Mouse (Mus musculus): ENCODE data around the gene Comt. TPM values are rescaled to one million over a fixed set of nuclear protein-coding genes. Genes with fewer than 3 reads are reported as not detected.

Gene Comt
- 10 to 100 TPM; 57.1 to 66.8 TPM for total RNA-seq (2021)
- long read RNA-seq, experiment 1, transcript Comt-201 (6 exons, 1,397 nt) = minor isoform, 7 of 25 reads
- long read RNA-seq, experiment 1, transcript Comt-202 (5 exons, 1,866 nt) = major isoform, 10 of 25 reads
- long read RNA-seq, experiment 1, partial matches to known transcripts = 7 of 25 reads
- long read RNA-seq, experiment 1, other reads (novel, unspliced or antisense) = 1 of 25 reads
- long read RNA-seq, experiment 2, transcript Comt-201 (6 exons, 1,397 nt) = minor isoform, 23 of 58 reads
- long read RNA-seq, experiment 2, transcript Comt-202 (5 exons, 1,866 nt) = major isoform, 26 of 58 reads
- long read RNA-seq, experiment 2, partial matches to known transcripts = 6 of 58 reads
- long read RNA-seq, experiment 2, other reads (novel, unspliced or antisense) = 3 of 58 reads

DNA sequence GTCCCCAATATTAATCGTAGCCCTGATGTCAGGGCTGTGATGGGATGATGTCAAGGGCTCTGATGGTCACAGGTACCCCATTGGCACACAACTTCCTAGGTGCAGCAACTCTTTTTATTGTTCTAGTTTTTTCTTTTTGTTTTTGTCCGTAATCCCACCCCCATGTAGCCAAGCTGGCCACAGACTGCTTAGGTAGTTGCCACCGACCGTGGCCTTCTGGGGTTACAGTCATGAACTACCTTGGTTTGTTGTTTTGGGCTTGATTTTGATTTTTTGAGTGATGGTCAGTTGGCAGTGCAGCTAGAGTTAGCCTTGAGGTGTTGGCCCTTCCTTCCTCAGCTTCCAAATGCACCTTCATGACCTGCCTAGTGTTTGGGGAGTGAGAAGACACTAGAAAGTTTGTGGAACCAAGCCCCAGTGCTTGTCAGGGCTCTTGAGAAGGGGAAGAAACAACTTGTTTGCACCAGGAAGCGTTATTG is at the start of gene Comt:
Gene Comt (minus strand): TSS at position 51 of the 479 bp plus-strand sequence.
- no peak for DNase-seq (ENCODE audit: low spot score in 2 of 2)

DNA sequence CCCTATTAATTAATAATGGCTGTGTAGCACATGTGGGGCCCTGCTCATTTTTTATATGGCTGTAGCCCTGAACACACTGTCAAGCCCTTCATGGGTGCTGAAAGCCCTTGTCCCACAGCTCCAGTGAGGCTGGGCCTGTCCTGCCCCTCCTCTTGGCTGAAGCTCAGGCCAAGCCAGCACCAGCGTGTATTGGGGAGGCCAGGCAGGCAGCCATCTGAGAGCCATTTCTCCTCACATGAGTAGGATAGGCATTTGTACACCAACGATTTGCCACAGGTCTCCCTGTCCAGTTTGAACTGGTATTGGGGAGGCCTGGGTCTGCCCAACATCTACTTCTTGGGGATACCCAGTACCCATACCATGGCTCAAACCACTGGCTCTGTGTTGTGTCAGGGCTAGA is 47.4 kb upstream of the Comt start:
- no peak for DNase-seq (ENCODE audit: low spot score in 2 of 2)

DNA sequence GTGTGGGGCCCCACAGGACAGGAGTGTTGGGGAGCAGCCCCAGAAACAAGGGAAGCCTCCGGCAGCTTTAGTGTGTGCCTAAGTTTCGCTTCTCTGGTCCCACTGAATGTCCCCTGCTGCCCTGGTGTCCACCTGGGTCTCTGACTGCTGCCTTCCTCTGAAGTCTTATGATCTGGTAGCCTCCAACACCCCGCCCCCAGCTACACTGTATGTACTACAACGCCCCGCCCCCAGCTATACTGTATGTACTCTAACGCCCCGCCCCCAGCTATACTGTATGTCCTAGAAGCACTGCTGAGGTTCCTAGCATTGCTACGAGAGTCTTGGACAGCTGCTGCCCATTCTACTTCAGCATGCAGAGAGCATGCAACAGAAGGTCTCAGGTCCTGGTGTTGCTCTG is 46.3 kb upstream of the Comt start:
- DNase-seq (ENCODE audit: low spot score in 2 of 2) = no peak

DNA sequence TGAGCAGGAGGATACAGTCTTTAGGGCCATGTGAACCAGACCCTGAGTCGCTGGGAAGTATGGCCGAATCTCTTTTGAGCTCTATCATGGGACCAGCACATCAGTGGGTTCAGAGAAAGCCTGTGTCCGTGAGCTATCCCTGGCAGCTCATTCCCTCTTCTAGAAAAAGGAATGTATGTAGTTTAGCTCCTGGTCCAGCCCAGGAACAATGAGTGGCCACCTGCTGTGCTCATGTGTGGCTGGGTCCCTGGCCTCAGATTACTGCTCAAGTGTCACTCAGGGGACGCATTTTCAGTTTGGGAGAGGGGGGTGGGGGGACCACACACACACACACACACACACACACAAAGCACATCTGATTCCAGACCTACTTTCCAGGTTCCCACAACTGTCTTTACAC is 45.8 kb upstream of the Comt start:
- DNase-seq (ENCODE audit: low spot score in 2 of 2) = no peak

DNA sequence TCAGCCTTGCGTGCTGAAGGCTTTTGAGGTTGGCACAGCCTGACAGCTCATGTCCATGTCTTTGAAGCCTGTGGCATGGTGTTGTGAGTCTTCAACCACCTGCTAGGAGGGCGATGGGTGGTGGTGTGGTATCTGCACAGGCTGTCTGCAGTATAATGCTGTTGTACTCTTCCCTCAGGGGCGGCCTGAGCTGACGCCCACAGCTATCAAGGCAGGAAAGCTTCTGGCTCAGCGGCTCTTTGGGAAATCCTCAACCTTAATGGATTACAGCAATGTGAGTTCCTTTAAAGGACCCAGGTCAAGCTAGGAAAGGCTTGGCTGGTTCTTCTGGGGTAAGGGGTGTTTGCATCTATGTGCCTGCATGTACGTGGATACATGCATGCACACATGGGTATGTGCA is 45.3 kb upstream of the Comt start:
- DNase-seq (ENCODE audit: low spot score in 2 of 2) = no peak

DNA sequence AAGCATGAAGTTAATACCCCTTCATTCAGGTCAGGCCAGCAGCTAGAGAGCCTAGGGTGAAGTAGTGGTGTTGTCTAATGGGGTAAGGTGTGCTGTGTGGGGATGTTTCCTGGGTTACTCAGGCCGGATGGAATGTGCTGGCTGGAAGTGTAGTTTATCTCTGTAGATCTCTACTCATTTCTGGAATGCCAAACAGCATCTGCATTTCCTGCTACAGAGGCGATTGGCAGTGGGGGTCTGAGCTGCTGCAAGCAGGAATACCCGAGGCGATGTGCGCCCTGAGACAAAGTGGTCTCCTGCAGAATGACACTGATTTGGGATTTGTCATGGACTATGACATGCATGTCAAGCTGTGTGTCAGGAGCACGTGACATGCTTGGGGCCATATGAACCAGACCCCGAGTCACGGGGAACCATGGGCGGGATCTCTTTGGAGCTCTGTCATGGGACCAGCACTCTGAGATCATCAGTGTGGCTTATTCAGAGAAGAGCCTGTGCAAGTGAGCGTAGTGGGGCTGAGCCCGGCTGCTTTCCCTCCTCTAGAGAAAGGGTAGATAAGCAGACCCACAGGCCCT is 44.8 kb upstream of the Comt start:
- DNase-seq (ENCODE audit: low spot score in 2 of 2) = no peak

DNA sequence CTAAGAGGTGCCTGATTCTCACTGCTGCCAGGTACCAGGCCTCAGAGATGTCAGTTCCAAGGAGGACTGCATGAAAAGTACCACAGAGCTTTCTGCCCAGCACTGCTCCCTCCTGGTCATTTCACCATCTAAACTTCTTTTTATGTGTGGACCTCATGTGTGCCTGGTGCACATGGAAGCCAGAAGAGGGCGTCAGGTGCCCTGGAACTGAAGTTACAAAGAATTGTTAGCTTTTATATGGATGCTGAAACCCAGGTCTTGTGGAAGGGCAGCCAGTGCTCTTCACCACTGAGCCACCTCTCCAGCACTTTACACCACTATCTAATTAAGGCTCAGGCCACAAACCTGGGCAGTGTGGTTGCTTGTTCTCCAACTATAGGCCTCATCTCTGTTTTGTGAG is 44.2 kb upstream of the Comt start:
- DNase-seq (ENCODE audit: low spot score in 2 of 2) = no peak

DNA sequence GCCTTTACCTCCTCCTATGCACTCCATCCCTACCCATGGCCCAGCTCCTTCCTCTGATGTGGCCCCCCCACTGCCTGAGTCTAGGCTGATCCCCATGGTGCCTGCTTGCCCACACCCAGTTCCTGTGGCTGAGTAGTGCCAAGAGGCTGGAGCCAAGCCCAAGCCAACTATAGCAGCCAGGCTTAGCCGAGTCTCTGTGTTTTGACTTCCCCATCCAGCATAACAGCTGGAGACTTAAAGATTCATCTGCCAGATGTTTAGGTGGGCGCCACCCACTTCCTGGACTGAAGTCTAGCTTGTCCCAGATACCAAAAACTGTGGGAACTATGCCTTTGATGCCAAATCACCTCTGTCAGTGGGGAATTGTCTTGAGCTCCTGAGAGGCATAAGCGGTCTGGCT is 37.6 kb upstream of the Comt start:
- no peak for DNase-seq (ENCODE audit: low spot score in 2 of 2)

DNA sequence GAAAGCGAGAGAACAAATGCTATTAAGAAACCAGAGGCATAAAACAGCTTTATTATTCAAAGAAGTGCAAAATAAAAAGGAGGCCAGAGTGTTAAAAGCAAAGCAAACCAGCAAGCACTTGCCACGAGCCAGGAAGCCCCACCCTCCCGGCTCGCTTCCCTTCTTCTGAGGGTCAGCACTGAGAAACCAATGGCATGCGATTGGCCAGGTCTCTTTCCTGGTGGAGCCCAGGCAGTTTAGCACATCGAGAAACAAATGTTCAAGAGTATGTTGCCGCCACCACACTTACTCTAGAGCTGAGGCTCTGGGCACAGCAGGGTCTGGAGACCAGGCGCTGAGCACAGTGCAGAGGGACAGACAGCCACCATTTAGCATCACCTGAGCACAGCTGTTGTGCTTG is 35.9 kb upstream of the Comt start:
- DNase-seq (ENCODE audit: low spot score in 2 of 2) = no peak

DNA sequence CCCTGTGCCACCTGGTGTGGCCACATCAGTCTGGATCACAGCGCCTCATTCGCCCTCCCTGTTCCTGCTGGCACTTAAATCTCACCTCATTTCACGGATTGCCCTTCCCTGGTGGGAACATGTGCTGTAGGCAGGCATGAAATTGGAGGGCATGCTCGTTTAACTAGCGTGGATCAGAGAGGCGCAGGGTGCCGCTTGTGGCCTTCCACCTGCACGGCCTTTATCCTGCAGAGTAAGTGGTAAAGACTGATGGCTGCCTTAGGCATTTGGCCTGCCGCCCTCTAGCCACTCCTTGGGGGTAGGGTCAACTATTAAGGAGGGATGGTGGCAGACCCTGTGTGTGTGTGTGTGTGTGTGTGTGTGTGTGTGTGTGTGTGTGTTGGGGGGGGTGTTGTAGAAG is 35.4 kb upstream of the Comt start:
- no peak for DNase-seq (ENCODE audit: low spot score in 2 of 2)

DNA sequence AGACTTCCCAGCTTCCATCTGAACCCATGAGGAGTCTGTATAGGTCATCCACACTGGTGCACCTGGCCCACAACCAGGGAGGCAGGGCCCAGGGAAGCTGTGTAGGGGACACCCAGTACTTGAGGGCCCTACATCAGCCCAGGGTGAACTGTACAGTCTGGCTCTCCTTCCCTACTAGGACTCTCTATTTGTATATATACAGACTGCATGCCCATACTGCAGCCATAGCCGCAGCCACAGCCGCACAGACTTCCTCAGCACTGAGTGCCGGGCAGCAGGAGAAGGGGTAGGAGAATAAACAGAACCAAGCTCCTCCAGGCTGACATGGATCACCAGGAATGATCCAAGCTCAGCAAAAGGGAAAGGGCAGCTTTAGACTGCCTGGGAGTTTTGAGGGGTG is 34.2 kb upstream of the Comt start:
- DNase-seq (ENCODE audit: low spot score in 2 of 2) = no peak

DNA sequence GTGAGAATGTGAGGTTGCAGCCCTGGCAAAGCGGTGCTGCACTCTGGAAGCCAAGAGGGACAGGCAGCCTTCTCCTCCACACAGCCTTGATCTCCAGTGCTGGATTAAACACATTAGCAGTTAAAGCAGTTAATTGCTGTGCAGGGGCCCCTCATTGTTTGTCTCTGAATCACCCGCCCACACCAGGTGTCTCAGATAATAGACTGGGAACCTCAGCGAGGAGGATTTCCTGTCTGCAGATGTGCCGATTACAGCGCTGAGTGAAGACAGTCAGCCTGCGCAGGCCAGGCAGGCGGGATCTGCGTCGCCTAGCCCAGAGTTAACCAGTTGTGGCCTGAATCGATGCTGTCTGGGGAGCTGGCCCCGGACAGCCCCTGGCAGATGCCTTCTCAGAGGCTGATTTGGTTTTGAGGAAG is 33.3 kb upstream of the Comt start:
- DNase-seq (ENCODE audit: low spot score in 2 of 2) = no peak

DNA sequence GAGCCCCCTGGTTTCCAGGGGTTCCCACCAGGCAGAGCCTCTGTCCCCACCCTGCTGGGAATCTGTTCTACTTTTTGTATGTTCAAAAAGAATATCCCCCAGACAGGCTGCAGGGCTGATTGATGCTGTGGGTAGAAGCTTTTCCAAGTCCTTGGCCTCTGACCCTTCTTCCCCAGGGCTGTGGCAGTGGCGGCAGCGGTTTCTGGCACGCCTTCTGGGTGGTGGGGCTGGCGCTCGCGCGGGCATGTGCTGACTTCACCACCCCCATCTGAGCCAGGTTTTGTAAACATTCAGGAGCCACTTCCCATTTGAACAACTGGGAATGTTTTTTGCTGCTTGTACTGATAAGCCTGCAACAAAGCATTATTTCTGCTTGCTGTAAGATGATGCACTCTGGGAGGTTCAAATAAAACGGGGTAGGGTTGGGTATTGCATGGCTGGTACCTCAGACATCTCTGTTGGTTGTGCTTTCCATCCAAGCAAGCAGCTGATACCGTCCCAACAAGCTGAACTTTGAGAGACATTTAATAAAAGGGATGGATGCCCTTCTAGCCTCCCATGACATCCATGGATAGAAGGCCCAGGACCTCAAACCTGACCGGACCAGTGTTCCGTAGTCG is 32.8 kb upstream of the Comt start:
- DNase-seq (ENCODE audit: low spot score in 2 of 2) = no peak

DNA sequence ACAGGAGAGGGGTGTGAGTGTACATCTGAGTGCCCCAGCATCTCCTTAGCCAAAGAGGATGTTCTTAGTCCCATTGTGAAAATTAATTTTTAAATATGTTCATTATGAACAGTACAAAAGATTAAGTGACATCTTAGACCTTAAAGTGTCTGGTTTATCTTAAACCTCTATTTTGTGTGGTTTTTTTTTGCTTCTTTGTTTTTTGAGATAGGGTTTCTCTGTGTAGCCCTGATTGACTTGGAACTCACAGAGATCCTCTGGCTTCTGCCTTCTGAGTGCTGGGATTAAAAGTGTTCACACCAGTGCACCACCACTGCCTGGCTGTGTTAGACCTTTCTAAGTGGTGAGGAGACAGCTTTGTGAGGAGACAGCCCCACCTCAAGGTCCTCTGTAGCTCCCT is 32.0 kb upstream of the Comt start:
- no peak for DNase-seq (ENCODE audit: low spot score in 2 of 2)

DNA sequence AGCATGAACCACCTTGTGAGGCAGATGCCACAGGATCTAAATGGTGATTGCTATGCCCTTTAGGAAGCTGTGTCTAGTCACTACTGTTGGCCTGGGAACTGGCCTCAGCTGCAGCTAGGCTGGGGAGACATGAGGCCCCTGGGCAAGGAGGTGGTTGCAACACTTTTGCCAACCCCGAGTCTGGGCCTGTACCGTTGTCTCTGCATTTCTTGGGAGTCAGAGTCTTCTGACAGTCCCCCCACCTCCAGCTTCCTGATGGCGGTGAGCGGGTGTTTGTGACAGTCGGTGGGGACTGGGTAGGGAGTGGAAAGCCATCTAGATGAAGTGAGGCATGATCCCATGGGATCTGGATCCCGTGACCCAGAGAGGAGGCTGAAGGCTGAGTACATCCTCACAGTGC is 28.8 kb upstream of the Comt start:
- DNase-seq (ENCODE audit: low spot score in 2 of 2) = no peak

DNA sequence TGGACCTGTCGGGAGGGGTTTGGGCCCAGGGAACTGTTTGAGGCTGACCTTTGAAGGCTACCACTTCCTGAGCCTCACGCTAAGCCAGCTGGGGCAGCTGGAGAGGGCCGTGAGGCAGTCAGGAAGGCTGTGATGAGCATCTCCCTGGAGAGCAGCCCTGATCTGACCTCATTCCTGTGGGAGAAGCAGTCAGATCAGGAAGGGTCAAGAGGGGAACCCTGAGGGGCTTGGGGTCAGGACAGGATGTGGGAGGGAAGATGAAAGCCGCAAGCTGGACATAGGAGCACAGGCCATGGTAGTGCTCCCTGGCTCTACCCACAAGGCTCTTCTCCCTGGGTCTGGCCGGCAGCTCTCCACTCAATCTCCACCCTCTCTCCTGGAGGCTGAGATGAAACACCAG is 27.2 kb upstream of the Comt start:
- no peak for DNase-seq (ENCODE audit: low spot score in 2 of 2)

DNA sequence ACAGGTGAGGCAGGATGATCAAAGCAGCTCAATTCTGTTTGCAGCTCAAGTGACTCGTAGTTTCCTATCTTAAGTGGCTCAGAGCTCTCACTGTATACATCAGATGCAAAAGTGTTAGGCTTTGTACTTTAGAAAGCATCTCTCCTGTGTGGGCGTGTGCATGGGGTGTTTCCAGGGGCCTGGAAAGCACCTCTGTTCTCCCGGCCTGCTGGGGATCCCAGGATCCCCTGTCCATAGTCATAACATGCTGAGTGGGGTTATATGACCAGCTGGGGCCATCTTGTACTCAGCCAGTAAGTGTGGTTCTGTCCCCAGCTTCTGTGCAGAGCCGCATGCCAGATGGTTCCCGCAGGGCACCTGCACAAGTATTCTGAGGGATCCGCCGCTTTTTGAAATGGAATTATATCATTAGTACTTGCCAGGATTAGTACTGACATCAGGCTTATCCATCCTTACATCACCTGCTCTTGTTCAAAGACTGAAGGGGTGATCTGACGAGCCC is 25.8 kb upstream of the Comt start:
- peak in 1 of 2 experiments; percentile 52 for DNase-seq (ENCODE audit: low spot score in 2 of 2)

DNA sequence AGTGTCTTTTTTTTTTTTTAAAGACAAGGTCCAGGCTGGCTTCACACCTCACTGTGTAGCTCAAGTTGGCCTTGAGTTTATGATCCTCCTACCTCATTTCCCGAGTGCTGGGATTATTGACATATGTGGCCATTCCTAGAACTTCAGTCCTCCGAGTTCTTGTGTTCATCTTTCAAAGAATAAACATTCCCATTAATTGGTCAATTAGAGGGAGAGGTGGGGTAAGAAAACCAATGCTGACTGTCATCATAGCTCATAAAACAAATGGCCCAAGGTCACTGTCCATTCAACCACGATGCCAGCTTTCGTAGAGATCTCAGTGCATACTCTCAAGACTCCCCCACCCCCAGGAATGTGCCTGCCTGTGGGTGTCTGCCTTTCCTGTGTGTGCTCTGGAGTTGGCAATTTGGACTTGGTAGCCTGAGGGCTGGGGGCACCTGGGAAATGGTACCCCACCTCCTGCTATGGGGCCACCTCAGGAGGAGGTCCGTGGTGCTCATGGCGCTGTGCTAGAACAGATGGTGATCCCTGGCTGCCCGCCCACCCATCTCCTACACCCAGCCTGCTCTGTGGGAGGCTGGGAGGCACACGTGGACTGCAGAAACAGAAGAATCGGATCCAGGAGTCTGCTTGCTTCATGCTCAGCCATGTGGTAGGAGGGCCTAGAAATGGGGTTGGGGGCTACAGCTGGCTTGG is 25.0 kb upstream of the Comt start:
- peak; percentile 62 to 75 for DNase-seq (ENCODE audit: low spot score in 2 of 2)

DNA sequence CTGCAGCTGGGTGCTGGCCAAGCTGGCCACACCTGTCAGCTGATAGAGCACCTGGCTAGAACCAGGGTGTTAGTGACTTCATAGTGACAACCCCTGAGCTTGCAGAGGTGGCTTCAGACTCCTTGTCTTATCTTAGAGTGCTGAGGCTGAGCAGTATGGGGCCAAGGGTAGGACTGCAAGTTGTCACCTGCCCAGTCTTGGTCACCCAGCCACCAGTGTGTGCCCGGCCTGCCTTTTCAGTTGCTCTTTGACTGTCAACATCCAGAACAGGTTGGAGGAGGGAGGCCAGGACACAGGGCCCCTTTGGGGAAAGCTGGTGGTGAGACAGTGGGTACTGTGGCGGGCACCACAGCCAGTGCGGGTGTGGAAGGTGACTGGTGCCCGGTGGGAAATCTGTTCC is 22.4 kb upstream of the Comt start:
- no peak for DNase-seq (ENCODE audit: low spot score in 2 of 2)

DNA sequence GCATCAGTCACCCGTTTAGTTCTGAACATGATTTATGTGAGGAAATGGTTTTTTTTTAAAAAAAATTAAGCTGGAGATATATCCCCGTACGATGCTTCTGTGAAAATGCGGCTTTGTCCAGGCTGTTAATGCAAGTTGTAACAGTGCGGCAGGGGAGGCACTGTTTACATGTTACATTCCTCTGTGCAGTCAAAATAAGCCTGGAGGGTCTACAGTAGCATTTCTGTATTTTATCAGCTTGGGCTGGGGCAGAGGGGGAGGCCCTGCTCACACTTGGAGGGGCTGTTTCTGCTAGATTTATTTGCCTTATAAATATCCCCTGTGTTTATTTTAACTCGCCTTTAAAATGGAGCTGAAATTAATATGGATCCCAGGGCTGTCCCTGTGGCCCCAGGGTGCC is 21.5 kb upstream of the Comt start:
- no peak for DNase-seq (ENCODE audit: low spot score in 2 of 2)

DNA sequence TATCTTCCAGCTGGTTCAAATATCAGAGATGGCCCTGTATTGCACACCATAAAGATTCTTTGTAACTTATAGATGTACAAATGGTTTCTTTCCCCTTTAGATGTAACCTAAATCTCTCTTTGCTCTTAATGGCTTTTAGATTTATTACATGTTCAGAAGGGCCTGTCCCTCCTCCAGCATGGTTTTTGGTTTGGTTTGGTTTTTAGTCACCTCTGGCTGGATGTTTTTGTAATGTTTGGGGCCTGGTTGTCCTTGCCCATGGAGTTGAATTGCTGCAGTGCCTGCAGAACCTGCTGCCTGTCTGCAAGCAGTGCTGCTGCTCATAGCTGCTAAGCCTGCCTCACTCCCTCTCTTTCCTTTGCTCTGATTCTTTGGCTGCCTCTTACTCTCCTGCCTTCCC is 20.6 kb upstream of the Comt start:
- DNase-seq (ENCODE audit: low spot score in 2 of 2) = no peak

DNA sequence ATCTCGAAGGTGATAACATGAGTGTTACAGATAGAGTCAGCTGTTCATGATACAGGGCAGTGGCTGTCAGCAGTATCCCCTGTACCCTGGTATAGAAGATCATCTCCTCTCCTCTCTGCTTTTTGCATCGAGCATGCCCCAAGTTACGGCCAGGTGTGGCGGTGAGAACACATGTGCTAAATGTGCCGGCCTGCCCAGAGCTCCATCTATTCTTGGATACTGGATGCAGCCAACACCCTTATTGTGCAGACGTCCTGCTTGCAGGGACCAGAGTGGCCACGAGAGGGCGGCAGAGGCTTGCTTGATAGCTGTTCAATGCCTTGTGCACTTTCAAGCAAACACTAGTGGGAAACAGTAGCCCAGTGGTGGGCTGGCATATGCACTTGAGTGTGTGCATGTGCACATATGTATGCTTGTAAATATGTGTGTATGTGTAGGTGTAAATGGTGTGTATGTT is 16.8 kb upstream of the Comt start:
- peak; percentile 97 to 98 for DNase-seq (ENCODE audit: low spot score in 2 of 2)
